ENCODE assay signal across 32 mouse cellular contexts in the genomic region with DNA sequence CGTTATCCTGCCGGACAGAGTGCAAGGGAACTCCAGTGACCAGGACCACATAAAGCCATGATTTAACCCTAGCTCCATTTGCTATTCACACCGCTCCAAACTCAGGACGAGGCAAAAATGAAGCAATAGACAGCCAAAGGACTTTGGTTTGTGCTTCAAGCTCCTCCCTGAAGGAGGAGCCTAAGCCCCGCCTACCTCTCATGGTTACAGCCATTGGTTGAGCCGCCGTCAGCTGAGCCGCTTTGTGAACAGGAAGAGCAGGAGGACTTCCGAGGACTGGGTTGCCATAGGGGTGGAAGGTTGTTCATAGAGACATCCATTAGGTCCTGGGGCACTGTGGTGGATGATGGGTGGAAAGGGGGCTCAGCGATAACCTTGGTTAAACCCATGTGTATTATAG. TPM values are rescaled to one million over a fixed set of nuclear protein-coding genes. Genes with fewer than 3 reads are reported as not detected.
DNase-seq lines count a peak whose midpoint lies in the region; ATAC-seq and TF ChIP-seq lines count a peak whose summit lies in the region.
"Had no signal": no experiment of that assay in that cellular context is flagged by ENCODE, and none has a peak within 500 bp of the region (broad histone marks: within the 10 kb centered on the region; RNA-seq: fewer than 3 reads in every experiment).

No protein-coding gene starts in this region.

- DNase-seq in hindbrain, postnatal 0 days (ENCODE audit: low spot score) = peak; percentile 29
- peak; percentile 88 for DNase-seq in ES-CJ7 (ENCODE audit: low read depth, low spot score)
- peak; percentile 95 for DNase-seq in ZHBTc4 (ENCODE audit: low read depth, low spot score)
- no peak for DNase-seq in urinary bladder, adult 2 months (ENCODE audit: low spot score)
- no peak for DNase-seq in cerebellum, adult 9-10 months
- DNase-seq: adrenal gland, postnatal 10 days; adrenal gland, postnatal 36 days; cerebellum, adult 18-20 months; cerebellum, adult 9-11 months; cerebellum, postnatal 25 days; gastrocnemius, postnatal 10 days; gastrocnemius, postnatal 36 days; heart, adult 2 months; heart, postnatal 14 days; heart, postnatal 4 days had no signal

- no peak overlapping the region for H3K27ac ChIP-seq in hindbrain, postnatal 0 days
- H3K27ac ChIP-seq in hindbrain, embryonic 13.5 days = no peak overlapping the region
- H3K27ac ChIP-seq: embryonic facial prominence, embryonic 12.5 days; embryonic facial prominence, embryonic 15.5 days; forebrain, embryonic 12.5 days; forebrain, embryonic 15.5 days; heart, adult 2 months; heart, embryonic 10.5 days; heart, embryonic 13.5 days; hindbrain, embryonic 15.5 days; intestine, embryonic 15.5 days had no signal

- no peaks in the 10 kb centered on the region for H3K4me1 ChIP-seq in hindbrain, postnatal 0 days (ENCODE audit: insufficient read depth, low read length)
- H3K4me1 ChIP-seq in hindbrain, embryonic 13.5 days (replicated peaks) = peaks cover 9% of the 10 kb centered on the region
- H3K4me1 ChIP-seq: embryonic facial prominence, embryonic 12.5 days; embryonic facial prominence, embryonic 15.5 days; forebrain, embryonic 15.5 days; hindbrain, embryonic 15.5 days; intestine, embryonic 15.5 days had no signal

- peaks cover 31% of the 10 kb centered on the region for H3K36me3 ChIP-seq in hindbrain, postnatal 0 days (ENCODE audit: insufficient read depth, low read length)
- H3K36me3 ChIP-seq in hindbrain, embryonic 13.5 days = peaks cover 75% of the 10 kb centered on the region
- H3K36me3 ChIP-seq in C2C12 (ENCODE audit: control insufficient read depth, insufficient read depth) = no peaks in the 10 kb centered on the region
- H3K36me3 ChIP-seq: embryonic facial prominence, embryonic 12.5 days; embryonic facial prominence, embryonic 15.5 days; heart, embryonic 13.5 days; intestine, embryonic 15.5 days had no signal

- H3K79me2 ChIP-seq in C2C12 (ENCODE audit: control insufficient read depth, insufficient read depth) = no peaks in the 10 kb centered on the region

- no peak for TF ChIP-seq CTCF in hindbrain, postnatal 0 days (IDR thresholded peaks at IDR 0.05; ENCODE audit: low read depth)
- no peak for TF ChIP-seq CTCF in C2C12 (IDR thresholded peaks at IDR 0.05; ENCODE audit: control insufficient read depth, insufficient read depth, insufficient read length)

- no peak overlapping the region for H3K4me3 ChIP-seq in hindbrain, postnatal 0 days (ENCODE audit: low read length)
- no peak overlapping the region for H3K4me3 ChIP-seq in hindbrain, embryonic 13.5 days
- H3K4me3 ChIP-seq in C2C12 (ENCODE audit: insufficient read depth, poor library complexity, severe bottlenecking) = no peak overlapping the region
- H3K4me3 ChIP-seq: embryonic facial prominence, embryonic 12.5 days; embryonic facial prominence, embryonic 15.5 days; forebrain, embryonic 12.5 days; forebrain, embryonic 15.5 days; heart, adult 2 months; heart, embryonic 10.5 days; heart, embryonic 13.5 days; hindbrain, embryonic 15.5 days; intestine, embryonic 15.5 days had no signal

- no peak overlapping the region for H3K4me2 ChIP-seq in hindbrain, postnatal 0 days (ENCODE audit: low read depth, low read length)
- H3K4me2 ChIP-seq in hindbrain, embryonic 13.5 days = no peak overlapping the region
- H3K4me2 ChIP-seq: embryonic facial prominence, embryonic 12.5 days; embryonic facial prominence, embryonic 15.5 days; forebrain, embryonic 12.5 days; forebrain, embryonic 15.5 days; heart, embryonic 13.5 days; hindbrain, embryonic 15.5 days; intestine, embryonic 15.5 days had no signal

- no peaks in the 10 kb centered on the region for H3K27me3 ChIP-seq in hindbrain, postnatal 0 days (ENCODE audit: insufficient read depth, low read length)
- H3K27me3 ChIP-seq in hindbrain, embryonic 13.5 days = no peaks in the 10 kb centered on the region
- H3K27me3 ChIP-seq in C2C12 (ENCODE audit: control insufficient read depth, insufficient read depth, insufficient read length) = peaks cover 5% of the 10 kb centered on the region
- H3K27me3 ChIP-seq: embryonic facial prominence, embryonic 12.5 days; embryonic facial prominence, embryonic 15.5 days; forebrain, embryonic 12.5 days; forebrain, embryonic 15.5 days; heart, embryonic 13.5 days; hindbrain, embryonic 15.5 days; intestine, embryonic 15.5 days had no signal

- no peak overlapping the region for H3ac ChIP-seq in C2C12 (ENCODE audit: control insufficient read depth, insufficient read length, low read depth)

- no peaks in the 10 kb centered on the region for H3K79me3 ChIP-seq in C2C12 (ENCODE audit: low read depth)

- ATAC-seq in hindbrain, postnatal 0 days = no peak
- no peak for ATAC-seq in hindbrain, embryonic 13.5 days (ENCODE audit: low FRiP score)
- ATAC-seq: forebrain, embryonic 15.5 days; intestine, embryonic 15.5 days had no signal

- 80% methylated on average over 10 of the region's 10 CpGs for WGBS in hindbrain, postnatal 0 days
- 76% methylated on average over 10 of the region's 10 CpGs for WGBS in hindbrain, embryonic 13.5 days

- H3K9ac ChIP-seq in hindbrain, postnatal 0 days (replicated peaks; ENCODE audit: low read length) = no peak overlapping the region
- H3K9ac ChIP-seq in hindbrain, embryonic 13.5 days = no peak overlapping the region
- H3K9ac ChIP-seq: embryonic facial prominence, embryonic 12.5 days; embryonic facial prominence, embryonic 15.5 days; forebrain, embryonic 12.5 days; forebrain, embryonic 15.5 days; heart, embryonic 13.5 days; hindbrain, embryonic 15.5 days; intestine, embryonic 15.5 days had no signal

- no peaks in the 10 kb centered on the region for H3K9me3 ChIP-seq in hindbrain, postnatal 0 days (ENCODE audit: low read length)
- no peaks in the 10 kb centered on the region for H3K9me3 ChIP-seq in hindbrain, embryonic 13.5 days
- H3K9me3 ChIP-seq: embryonic facial prominence, embryonic 12.5 days; embryonic facial prominence, embryonic 15.5 days; forebrain, embryonic 12.5 days; forebrain, embryonic 15.5 days; heart, embryonic 10.5 days; heart, embryonic 13.5 days; hindbrain, embryonic 15.5 days; intestine, embryonic 15.5 days had no signal

TF ChIP-seq in C2C12, 6 proteins besides CTCF, POLR2A, EP300 and RAD21:
- TF ChIP-seq CEBPB (IDR thresholded peaks at IDR 0.05; ENCODE audit: low read depth) (no peak), USF1 (IDR thresholded peaks at IDR 0.05; ENCODE audit: low read depth) (peak; percentile 20), MAX (IDR thresholded peaks at IDR 0.05) (no peak)

RNA-seq across cellular contexts. Expression of a gene that starts 34.7 kb away (rescaled TPM):
- total RNA-seq in hindbrain, postnatal 0 days (2014; rRNA removed) = 33.4 and 43.4 TPM in 2 replicates
- polyA plus RNA-seq in hindbrain, postnatal 0 days (2015; fragmentation: Nextera tagmentation; extraction: Ambion mirVana) = 13.8 and 15.2 TPM in 2 replicates
- 14.2 and 14.5 TPM in 2 replicates for polyA plus RNA-seq in hindbrain, embryonic 13.5 days (2015; fragmentation: Nextera tagmentation; extraction: Ambion mirVana)
- 1.9 TPM for polyA plus RNA-seq in C2C12 (2012; fragmentation: generic; extraction: Trizol)
- 5.3 and 5.6 TPM in 2 replicates for polyA plus RNA-seq in urinary bladder, adult 2 months (2012; rRNA removed)
- total RNA-seq: granulocyte monocyte progenitor cell, adult 5-6 weeks; MEL had no signal

RNA-seq across cellular contexts. Expression of a gene that starts 49.1 kb away (rescaled TPM):
- 0.16 TPM in 1 of 2 replicates, not detected in the other for total RNA-seq in hindbrain, postnatal 0 days (2014; rRNA removed)
- 0.10 TPM in 1 of 2 replicates, not detected in the other for polyA plus RNA-seq in hindbrain, postnatal 0 days (2015; fragmentation: Nextera tagmentation; extraction: Ambion mirVana)
- polyA plus RNA-seq in hindbrain, embryonic 13.5 days (2015; fragmentation: Nextera tagmentation; extraction: Ambion mirVana) = not detected in 2 replicates
- not detected for polyA plus RNA-seq in C2C12 (2012; fragmentation: generic; extraction: Trizol)
- polyA plus RNA-seq in urinary bladder, adult 2 months (2012; rRNA removed) = 0.06 TPM in 1 of 2 replicates, not detected in the other
- total RNA-seq: adrenal gland, adult 18-20 months; adrenal gland, postnatal 10 days; adrenal gland, postnatal 36 days; CH12.LX; common myeloid progenitor, adult 5-6 weeks; gastrocnemius, postnatal 10 days; gastrocnemius, postnatal 36 days; granulocyte monocyte progenitor cell, adult 5-6 weeks; heart, adult 2 months; heart, postnatal 14 days; heart, postnatal 4 days; MEL had no signal
- polyA plus RNA-seq: forebrain, embryonic 15.5 days; heart, adult 2 months; heart, embryonic 10.5 days; heart, embryonic 13.5 days; heart, embryonic 16.5 days; hindbrain, embryonic 11.5 days; hindbrain, embryonic 15.5 days; intestine, embryonic 15.5 days had no signal

RNA-seq across cellular contexts. Expression of a gene that starts 54.8 kb away (rescaled TPM):
- total RNA-seq in hindbrain, postnatal 0 days (2014; rRNA removed) = 9.2 and 10.6 TPM in 2 replicates
- 2.5 and 3.1 TPM in 2 replicates for polyA plus RNA-seq in hindbrain, postnatal 0 days (2015; fragmentation: Nextera tagmentation; extraction: Ambion mirVana)
- polyA plus RNA-seq in hindbrain, embryonic 13.5 days (2015; fragmentation: Nextera tagmentation; extraction: Ambion mirVana) = 2.4 and 2.7 TPM in 2 replicates
- 8.4 TPM for polyA plus RNA-seq in C2C12 (2012; fragmentation: generic; extraction: Trizol)
- polyA plus RNA-seq in urinary bladder, adult 2 months (2012; rRNA removed) = 18.1 and 24.9 TPM in 2 replicates
- total RNA-seq: MEL had no signal

Comparison
In these comparisons a context has a peak if more than half of its experiments do, and no peak if none do; other contexts are left out.
1. DNase-seq: peak in hindbrain, postnatal 0 days (single experiment), ES-CJ7 (single experiment) and ZHBTc4 (single experiment); none in urinary bladder, adult 2 months (single experiment) and cerebellum, adult 9-10 months (single experiment).